Mouse (Mus musculus) embryonic facial prominence, embryonic 13.5 days (tissue): ENCODE data around the gene Kxd1. TPM values are rescaled to one million over a fixed set of nuclear protein-coding genes. Genes with fewer than 3 reads are reported as not detected.

Experiments
- ATAC-seq: fragments of 200-750 bp; cut with Nextera tagmentation; 2 replicates; pipeline ENCODE4 v1.8.0; 2017; ENCODE audit warnings: low read depth; ENCODE audit not compliant: insufficient number of reproducible peaks, insufficient read depth, low FRiP score, low TSS enrichment
- H3K27ac ChIP-seq: fragments of 300-500 bp; sonication (generic); 2 replicates; pipeline ENCODE4 v1.5.1; 2015; ENCODE audit warnings: moderate library complexity, mild to moderate bottlenecking, inconsistent platforms
- H3K27me3 ChIP-seq: fragments of 300-500 bp; sonication (generic); 2 replicates; pipeline ENCODE4 v1.6.1; 2015; ENCODE audit warnings: mild to moderate bottlenecking, inconsistent platforms
- H3K36me3 ChIP-seq: fragments of 300-500 bp; sonication (generic); 2 replicates; pipeline ENCODE4 v1.6.1; 2015; ENCODE audit warnings: mild to moderate bottlenecking, inconsistent platforms
- H3K4me1 ChIP-seq: fragments of 300-500 bp; sonication (generic); 2 replicates; pipeline ENCODE4 v1.6.1; 2015; ENCODE audit warnings: inconsistent platforms
- H3K4me2 ChIP-seq: fragments of 300-500 bp; sonication (generic); 2 replicates; pipeline ENCODE4 v1.6.1; 2015; ENCODE audit warnings: moderate library complexity, mild to moderate bottlenecking, inconsistent platforms
- H3K4me3 ChIP-seq: fragments of 300-500 bp; sonication (generic); 2 replicates; pipeline ENCODE4 v1.5.1; 2015; ENCODE audit warnings: mild to moderate bottlenecking, inconsistent platforms
- H3K9ac ChIP-seq: fragments of 300-500 bp; sonication (generic); 2 replicates; pipeline ENCODE4 v1.6.1; 2015; ENCODE audit warnings: mild to moderate bottlenecking, inconsistent platforms
- H3K9me3 ChIP-seq: fragments of 300-500 bp; sonication (generic); 2 replicates; pipeline ENCODE4 v1.6.1; 2016; ENCODE audit warnings: inconsistent platforms
- WGBS: fragments of 180-500 bp; shearing (Covaris S2); methylation state at CpG from one replicate; pipeline ENCODE4 v1.1.7; 2015; ENCODE audit warnings: mixed read lengths; 5-methylcytosine and 5-hydroxymethylcytosine counted together
- polyA plus RNA-seq: library from polyadenylated mRNA; unstranded; fragments of >200 nt; fragmentation: Nextera tagmentation; extraction: Ambion mirVana; gene quantifications from 2 replicates; pipeline ENCODE4 v1.2.1, GENCODE M21; 2015

Kxd1 gene
- polyA plus RNA-seq, 1 experiment from 2014 or later: 59.9 TPM

GRCm38 (mm10) chr8:70546412-70546811 lies 18.7 kb upstream of the Kxd1 start:
- H3K4me2 ChIP-seq: no peak overlapping the region
- no peak overlapping the region for H3K4me3 ChIP-seq
- 85% methylated on average over 4 of the region's 4 CpGs for WGBS
- ATAC-seq: no peak
- no peak overlapping the region for H3K9ac ChIP-seq
- peaks cover 4% of the 10 kb centered on the region; the same call in 1 of the 2 replicates for H3K36me3 ChIP-seq
- H3K27ac ChIP-seq: no peak overlapping the region
- H3K4me1 ChIP-seq: peaks cover 16% of the 10 kb centered on the region
- no peaks in the 10 kb centered on the region for H3K9me3 ChIP-seq
- no peaks in the 10 kb centered on the region for H3K27me3 ChIP-seq

- ATAC-seq: no peak
- Histone ChIP-seq H3K36me3 (peaks cover 4% of the 10 kb centered on the region; the same call in 1 of the 2 replicates), H3K9ac (0 out of 2 replicates have a peak overlapping the region, but pooled peaks have one; percentile 41), H3K4me3 (no peak overlapping the region), H3K4me1 (peaks cover 30% of the 10 kb centered on the region), H3K4me2 (no peak overlapping the region), H3K27me3 (no peaks in the 10 kb centered on the region), H3K9me3 (no peaks in the 10 kb centered on the region), H3K27ac (no peak overlapping the region)
- whole genome bisulfite sequencing: 71% methylated on average over 6 of the region's 6 CpGs
These were observed 16.5 kb upstream of the Kxd1 start for GRCm38 (mm10) chr8:70544200-70544687.

- Histone ChIP-seq H3K27ac (no peak overlapping the region), H3K9ac (peak overlapping the region; percentile 93; the same call in 1 of the 2 replicates), H3K36me3 (peaks cover 20% of the 10 kb centered on the region), H3K4me3 (peak overlapping the region; percentile 81), H3K27me3 (no peaks in the 10 kb centered on the region), H3K9me3 (no peaks in the 10 kb centered on the region), H3K4me1 (peaks cover 35% of the 10 kb centered on the region), H3K4me2 (peak overlapping the region; percentile 96)
- WGBS: 89% methylated on average over 5 of the region's 5 CpGs
- ATAC-seq: no peak
These were observed 13.3 kb upstream of the Kxd1 start for GRCm38 (mm10) chr8:70541081-70541480.

- Histone ChIP-seq H3K9me3 (no peaks in the 10 kb centered on the region), H3K36me3 (peaks cover 25% of the 10 kb centered on the region), H3K4me3 (peak overlapping the region; percentile 81), H3K9ac (peak overlapping the region; percentile 93), H3K4me2 (peak overlapping the region; percentile 96), H3K4me1 (peaks cover 35% of the 10 kb centered on the region), H3K27ac (peak overlapping the region; percentile 92; the same call in 1 of the 2 replicates), H3K27me3 (no peaks in the 10 kb centered on the region)
- ATAC-seq: no peak
- WGBS: 42% methylated on average over 7 of the region's 7 CpGs
These were observed 12.8 kb upstream of the Kxd1 start for GRCm38 (mm10) chr8:70540507-70541071.

- Histone ChIP-seq H3K36me3 (peaks cover 28% of the 10 kb centered on the region), H3K4me2 (peak overlapping the region; percentile 96), H3K9me3 (no peaks in the 10 kb centered on the region), H3K27ac (peak overlapping the region; percentile 92), H3K9ac (peak overlapping the region; percentile 93), H3K4me1 (peaks cover 35% of the 10 kb centered on the region), H3K4me3 (peak overlapping the region; percentile 81), H3K27me3 (no peaks in the 10 kb centered on the region)
- WGBS: 5% methylated on average over 4 of the region's 4 CpGs
- ATAC-seq: no peak
These were observed 12.3 kb upstream of the Kxd1 start for GRCm38 (mm10) chr8:70540013-70540506.

- peak within 1 kb of the TSS; percentile 93 for H3K9ac ChIP-seq
- H3K4me3 ChIP-seq: peak within 1 kb of the TSS; percentile 81
- H3K4me1 ChIP-seq: peaks cover 35% of the 10 kb centered on the region
- no peaks in the 10 kb centered on the region for H3K27me3 ChIP-seq
- peak within 1 kb of the TSS; percentile 92 for H3K27ac ChIP-seq
- under 1% methylated on average over 58 of the region's 58 CpGs for WGBS
- no peaks in the 10 kb centered on the region for H3K9me3 ChIP-seq
- H3K4me2 ChIP-seq: peak within 1 kb of the TSS; percentile 96
- peaks cover 34% of the 10 kb centered on the region for H3K36me3 ChIP-seq
- ATAC-seq: peak; percentile 89
These were observed 11.5 kb upstream of the Kxd1 start, which contains the start of gene Ell for GRCm38 (mm10) chr8:70539077-70539813. TSS of gene Ell (plus strand) at chr8:70539457.

- under 1% methylated on average over 32 of the region's 32 CpGs for WGBS
- Histone ChIP-seq H3K27ac (peak overlapping the region; percentile 92), H3K9me3 (no peaks in the 10 kb centered on the region), H3K4me3 (peak overlapping the region; percentile 81), H3K27me3 (no peaks in the 10 kb centered on the region), H3K9ac (peak overlapping the region; percentile 93), H3K36me3 (peaks cover 40% of the 10 kb centered on the region), H3K4me2 (peak overlapping the region; percentile 96), H3K4me1 (peaks cover 32% of the 10 kb centered on the region)
- ATAC-seq: peak; percentile 81
These were observed 10.9 kb upstream of the Kxd1 start for GRCm38 (mm10) chr8:70538633-70539076.

- H3K4me2 ChIP-seq: peak overlapping the region; percentile 96
- H3K4me1 ChIP-seq: peaks cover 27% of the 10 kb centered on the region
- peak overlapping the region; percentile 81 for H3K4me3 ChIP-seq
- no peak for ATAC-seq
- peak overlapping the region; percentile 92 for H3K27ac ChIP-seq
- H3K9ac ChIP-seq: peak overlapping the region; percentile 93
- no peaks in the 10 kb centered on the region for H3K9me3 ChIP-seq
- H3K36me3 ChIP-seq: peaks cover 45% of the 10 kb centered on the region
- H3K27me3 ChIP-seq: no peaks in the 10 kb centered on the region
- WGBS: 13% methylated on average over 24 of the region's 24 CpGs
These were observed 10.3 kb upstream of the Kxd1 start for GRCm38 (mm10) chr8:70538024-70538579.

GRCm38 (mm10) chr8:70535701-70536100 lies 7.9 kb upstream of the Kxd1 start:
- no peak overlapping the region for H3K4me2 ChIP-seq
- ATAC-seq: no peak
- no peak overlapping the region for H3K4me3 ChIP-seq
- no peak overlapping the region for H3K27ac ChIP-seq
- no peaks in the 10 kb centered on the region for H3K27me3 ChIP-seq
- H3K9ac ChIP-seq: no peak overlapping the region
- peaks cover 13% of the 10 kb centered on the region for H3K4me1 ChIP-seq
- H3K9me3 ChIP-seq: no peaks in the 10 kb centered on the region
- 89% methylated on average over 2 of the region's 2 CpGs for WGBS
- peaks cover 69% of the 10 kb centered on the region for H3K36me3 ChIP-seq

GRCm38 (mm10) chr8:70535221-70535620 lies 7.5 kb upstream of the Kxd1 start:
- no peak for ATAC-seq
- 96% methylated on average over 3 of the region's 3 CpGs for WGBS
- no peak overlapping the region for H3K27ac ChIP-seq

GRCm38 (mm10) chr8:70534281-70534680 lies 6.5 kb upstream of the Kxd1 start:
- H3K4me1 ChIP-seq: peaks cover 11% of the 10 kb centered on the region
- ATAC-seq: no peak
- H3K27ac ChIP-seq: no peak overlapping the region
- H3K4me2 ChIP-seq: no peak overlapping the region
- peaks cover 83% of the 10 kb centered on the region for H3K36me3 ChIP-seq
- H3K9me3 ChIP-seq: no peaks in the 10 kb centered on the region
- H3K27me3 ChIP-seq: no peaks in the 10 kb centered on the region
- WGBS: 89% methylated on average over 12 of the region's 12 CpGs
- no peak overlapping the region for H3K9ac ChIP-seq
- H3K4me3 ChIP-seq: no peak overlapping the region

More at GRCm38 (mm10) chr8:70535221-70535620, 7.5 kb upstream of the Kxd1 start:
- Histone ChIP-seq H3K27me3 (no peaks in the 10 kb centered on the region), H3K4me2 (no peak overlapping the region), H3K9me3 (no peaks in the 10 kb centered on the region), H3K4me1 (peaks cover 8% of the 10 kb centered on the region), H3K9ac (no peak overlapping the region), H3K36me3 (peaks cover 74% of the 10 kb centered on the region), H3K4me3 (no peak overlapping the region)
